Mouse (Mus musculus) testis, postnatal 10 days (tissue): ENCODE measurements around the gene Atl1.

ENCODE experiments used
- DNase-seq: peaks from one replicate; pipeline ENCODE4 v3.0.0; 2021; ENCODE audit warnings: low spot score

Atl1 gene

DNA sequence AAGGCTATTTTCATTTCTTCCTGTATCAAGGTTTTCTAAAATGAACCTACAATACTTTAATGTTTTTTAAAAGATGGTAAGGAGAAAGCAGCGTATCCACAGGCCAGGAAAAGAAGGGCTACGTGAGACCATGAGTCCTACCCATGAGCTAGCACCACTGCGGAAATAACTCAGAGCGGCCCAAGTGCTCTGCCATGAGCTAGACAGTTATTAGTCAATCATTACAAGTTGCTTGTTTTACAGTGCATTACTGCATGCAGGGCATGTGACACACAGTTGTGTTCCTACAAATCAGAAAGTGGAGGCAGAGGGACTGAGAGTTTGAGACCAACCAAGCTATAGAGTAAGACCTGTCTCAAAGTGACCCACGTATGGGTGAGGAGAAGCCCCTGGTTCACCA lies 8.4 kb upstream of the Atl1 start:
- no peak for DNase-seq

DNA sequence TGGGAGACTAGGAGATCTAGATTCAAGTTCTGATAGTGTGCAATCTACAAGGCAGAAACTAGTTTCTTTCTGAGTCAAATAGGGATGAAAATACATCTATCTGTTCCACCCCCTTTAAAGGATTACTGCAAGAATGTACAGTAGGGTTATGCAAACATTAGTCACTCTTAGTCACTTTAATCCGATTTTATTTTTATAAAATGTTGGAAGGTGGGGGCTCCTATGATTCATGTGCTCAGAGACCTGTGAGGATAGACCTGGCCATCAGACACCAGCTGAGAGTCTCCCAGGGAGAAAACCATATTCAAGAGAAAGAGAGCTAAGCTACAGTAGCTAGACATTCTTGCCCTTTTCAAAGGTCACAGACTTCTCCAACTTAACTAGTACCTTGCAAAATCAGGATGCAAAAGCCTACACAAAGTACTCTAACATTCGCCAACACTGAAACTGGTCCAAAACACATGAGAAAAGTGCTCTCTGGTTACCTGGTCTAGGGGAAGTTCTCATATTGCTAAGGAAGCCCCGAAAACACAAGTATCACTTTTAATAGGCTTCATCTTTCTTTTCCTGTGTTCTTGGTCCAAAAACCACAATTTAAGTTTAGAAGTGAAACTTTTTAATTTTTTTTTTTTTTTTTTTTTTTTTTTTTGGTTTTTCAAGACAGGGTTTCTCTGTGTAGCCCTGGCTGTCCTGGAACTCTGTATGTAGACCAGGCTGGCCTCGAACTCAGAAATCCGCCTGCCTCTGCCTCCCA lies 7.1 kb upstream of the Atl1 start:
- DNase-seq, result no peak

DNA sequence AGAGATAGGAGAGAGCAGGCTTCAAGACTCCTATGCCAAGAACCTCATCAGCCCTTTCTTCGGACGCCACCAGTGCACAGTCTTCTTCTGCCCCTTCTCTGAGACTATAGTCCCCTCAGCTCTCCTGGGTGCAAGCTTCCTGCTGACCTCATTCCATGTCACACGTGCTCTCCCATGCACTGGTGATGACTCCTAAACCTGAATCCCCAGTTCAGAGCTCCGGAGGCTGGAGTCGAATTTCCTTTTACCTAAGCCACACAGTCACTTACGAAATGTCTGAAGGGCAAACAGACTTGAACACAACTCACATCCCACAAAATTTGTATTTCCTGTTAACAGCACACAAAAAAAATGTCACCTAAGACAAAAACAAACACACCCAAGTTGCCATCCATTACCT lies 4.6 kb upstream of the Atl1 start:
- no peak for DNase-seq

DNA sequence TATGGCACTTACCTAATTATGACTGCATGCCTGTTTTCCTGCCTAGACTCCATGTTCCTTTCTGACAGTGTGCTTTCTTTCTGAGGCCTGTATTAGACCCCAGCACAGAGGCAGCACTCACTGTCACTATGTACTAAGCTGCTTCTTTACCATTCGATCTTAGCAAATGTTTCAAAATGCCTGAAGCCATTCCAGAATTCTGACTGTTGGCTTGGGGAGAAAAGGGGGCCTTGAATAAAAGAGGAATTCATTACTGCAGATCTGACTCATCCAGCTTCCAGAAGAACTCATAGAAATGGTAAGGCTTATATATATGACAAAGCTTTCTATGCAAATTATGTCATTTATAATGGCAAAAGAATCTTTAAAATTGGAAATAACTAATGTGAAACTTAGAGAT lies 4.1 kb upstream of the Atl1 start:
- no peak for DNase-seq

DNA sequence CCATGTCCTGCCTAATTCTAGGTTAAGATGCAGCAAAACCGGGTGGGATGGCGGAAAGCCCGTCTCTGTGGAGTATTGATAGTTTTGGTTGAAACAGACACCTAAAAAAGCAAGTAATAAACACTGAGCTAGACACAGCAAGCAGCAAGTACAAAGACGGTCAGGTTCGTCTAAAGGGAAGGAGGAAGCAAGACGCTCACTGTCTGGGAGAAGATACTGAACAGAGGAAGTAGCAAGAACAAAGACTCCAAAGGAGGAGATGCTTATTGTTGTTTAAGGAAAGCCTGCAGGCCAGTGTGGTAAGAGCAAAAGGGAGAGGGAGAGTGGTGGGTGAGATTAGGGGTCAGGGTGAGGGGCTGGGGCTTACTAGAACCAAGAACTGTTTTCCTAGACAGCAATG lies 2.4 kb upstream of the Atl1 start:
- DNase-seq, result no peak

DNA sequence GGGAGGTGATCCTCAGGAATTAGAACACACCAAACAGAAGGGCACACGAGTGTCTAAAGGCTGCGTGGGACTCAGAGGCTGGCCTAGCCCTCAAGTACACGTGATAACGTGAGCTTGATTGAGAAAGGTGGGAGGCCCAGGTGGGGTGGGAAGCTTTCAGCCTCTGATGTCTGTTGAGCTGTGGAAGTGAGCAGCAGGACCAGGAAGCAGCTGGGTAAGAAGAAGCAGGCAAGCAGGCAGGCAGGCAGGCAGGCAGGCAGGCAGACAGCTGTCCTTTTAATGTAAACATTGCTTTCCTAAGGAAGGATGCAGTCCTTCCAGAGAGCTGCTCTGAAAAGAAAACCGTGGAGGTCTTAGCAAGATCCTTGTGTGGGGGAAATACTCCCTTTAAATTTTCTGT lies 1.9 kb upstream of the Atl1 start:
- DNase-seq, result no peak

DNA sequence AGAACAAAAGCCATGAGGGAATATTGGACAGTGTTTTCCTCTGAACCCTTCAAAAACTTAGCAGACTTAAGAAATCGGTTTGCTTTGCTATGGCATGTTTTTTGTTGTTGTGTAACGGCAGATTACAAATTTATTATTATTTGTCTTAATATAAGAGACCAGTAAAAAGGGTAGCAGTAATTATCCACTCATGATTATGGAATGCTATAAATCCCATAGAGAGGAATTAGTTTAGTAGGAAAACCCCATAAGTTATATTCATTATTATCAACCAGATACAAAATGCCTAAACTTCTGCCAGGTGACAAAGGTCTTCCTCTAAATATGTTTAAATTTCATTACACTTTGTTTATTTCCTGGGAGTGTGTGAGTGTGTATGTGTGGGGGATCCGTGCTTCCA lies 693 bp upstream of the Atl1 start:
- DNase-seq, result no peak

DNA sequence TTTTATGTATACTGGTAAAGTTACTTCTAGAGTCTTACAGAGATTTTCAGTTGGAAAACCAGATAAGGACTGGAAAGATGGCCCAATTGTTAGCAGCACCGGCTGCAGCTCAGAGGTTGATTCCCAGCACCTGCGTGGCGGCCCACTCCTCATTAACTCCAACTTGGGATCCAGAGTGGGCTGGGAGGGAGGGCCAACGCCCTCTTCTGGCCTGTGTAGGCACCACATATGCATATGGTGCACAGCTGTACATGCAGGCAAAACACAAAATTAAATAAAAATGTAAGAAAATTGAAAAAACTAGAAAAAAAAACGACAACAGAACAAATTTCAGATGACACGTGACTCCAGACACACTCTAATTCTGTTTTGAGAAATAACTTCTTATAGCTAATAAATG lies 1.5 kb downstream of the Atl1 start:
- DNase-seq, result no peak

DNA sequence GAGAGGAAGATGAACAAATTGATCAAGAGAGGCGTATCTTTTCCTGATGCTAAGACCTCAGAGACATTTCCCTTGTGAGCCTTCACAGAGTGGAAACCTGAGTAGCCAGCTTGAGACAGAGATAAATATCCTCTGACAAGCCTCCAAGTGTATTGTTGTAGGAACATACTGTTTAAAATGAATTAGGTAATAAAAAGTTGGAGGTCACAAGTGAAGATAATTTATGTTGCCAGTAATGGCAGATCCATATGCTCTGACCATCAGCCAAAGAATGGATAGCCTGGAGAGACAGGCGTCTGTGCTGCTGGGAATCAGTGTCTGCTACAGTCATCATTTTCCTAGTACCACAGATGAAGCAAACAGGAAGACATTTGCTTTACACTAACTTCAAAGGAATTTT lies 2.6 kb downstream of the Atl1 start:
- DNase-seq, result no peak

DNA sequence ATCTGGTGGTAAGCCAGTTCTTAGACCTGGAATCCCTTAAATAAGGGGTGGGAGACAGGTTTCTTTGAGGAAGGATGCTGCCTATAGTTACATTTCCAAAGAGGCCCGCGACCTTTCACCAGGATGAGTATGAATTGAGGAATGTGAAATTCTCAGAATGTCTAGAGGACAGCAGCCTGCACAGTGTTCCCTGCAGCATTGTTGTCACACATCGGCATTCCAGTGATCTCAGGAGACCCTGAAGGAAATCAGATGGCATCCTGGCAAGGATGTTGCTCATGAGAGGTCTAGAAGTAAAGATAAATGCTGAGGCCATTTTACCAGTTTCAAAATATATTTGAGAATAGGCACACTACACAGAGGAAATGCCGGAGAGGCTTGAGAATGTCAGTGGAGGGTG lies 5.7 kb downstream of the Atl1 start:
- no peak for DNase-seq

DNA sequence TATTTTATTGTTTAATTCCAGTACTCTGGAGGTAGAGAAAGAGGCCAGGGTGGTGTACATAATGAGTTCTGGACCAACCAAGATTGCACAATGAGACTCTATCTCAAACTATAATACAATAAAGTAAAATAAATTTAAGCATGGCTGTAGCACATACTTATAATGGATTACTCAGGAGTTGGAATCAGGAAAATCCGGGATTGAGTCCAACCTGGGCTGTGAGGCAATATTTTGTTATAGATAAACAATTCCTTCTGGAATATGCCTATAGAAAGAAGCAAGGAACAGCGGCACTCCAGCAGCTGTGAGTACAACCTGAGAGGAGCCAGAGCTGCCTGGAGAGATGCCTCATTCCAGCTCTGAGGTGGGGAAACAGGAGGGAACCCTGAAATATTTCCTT lies 12.6 kb downstream of the Atl1 start:
- DNase-seq, result no peak

DNA sequence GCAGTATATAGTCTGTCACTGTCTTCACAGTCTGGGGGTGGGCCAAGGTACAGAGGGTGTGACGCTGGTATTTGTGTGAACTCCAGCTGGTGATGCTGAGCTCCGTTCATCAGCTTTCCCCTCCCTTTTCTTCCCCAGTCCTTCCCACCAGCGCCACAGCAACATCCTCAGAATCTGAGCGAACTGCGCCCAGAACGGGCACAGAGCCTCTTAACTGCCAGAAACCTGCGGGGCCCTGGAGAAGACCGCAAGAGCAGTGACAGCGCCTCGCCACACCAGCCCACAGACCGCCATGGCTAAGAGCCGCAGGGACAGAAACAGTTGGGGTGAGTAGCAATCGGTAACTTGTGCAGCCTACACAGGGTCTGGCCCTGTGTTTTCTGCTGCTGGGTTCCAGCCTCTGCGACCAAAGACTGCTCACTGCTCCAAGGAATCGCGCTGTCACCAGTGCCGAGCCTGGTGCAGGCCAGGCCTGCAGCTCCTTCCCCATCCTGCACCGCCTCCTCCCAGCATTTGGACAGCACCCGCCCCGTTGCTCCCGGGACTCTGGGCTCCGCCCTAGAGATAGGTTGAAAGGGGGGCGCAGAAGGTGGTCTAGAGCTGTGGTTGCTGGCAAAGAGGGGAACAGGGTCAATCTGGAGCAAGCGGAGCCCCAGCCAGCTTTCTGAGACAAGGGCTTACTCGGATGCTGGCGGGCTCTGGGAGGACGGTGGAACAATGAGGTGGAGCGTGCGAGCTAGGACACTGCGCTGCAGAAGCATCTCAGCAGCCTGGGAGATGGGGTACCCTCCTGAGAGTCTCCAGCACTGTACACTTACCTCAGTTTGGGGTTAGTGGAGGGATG lies 15.5 kb downstream of the Atl1 start:
- peak; percentile 49 for DNase-seq

DNA sequence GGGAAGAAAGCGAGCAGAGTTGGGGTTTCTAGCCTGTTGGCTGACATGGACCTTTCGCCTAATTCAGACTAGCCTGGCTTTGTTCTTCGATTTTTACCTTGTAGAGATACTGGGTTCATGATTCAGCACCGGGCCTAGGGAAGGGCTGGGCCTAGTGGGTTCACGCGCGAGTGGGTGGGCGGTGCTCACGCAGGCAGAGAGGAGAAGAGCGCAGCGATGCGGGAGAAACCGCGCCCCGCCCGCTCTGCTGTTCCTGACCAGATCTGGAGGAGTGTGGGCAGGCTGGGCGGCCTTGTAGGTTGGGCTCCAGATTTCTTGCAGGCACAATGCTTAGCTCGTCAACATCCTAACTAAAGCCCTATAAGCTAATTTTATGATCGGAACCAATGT lies 16.1 kb downstream of the Atl1 start:
- DNase-seq, result peak; percentile 52

DNA sequence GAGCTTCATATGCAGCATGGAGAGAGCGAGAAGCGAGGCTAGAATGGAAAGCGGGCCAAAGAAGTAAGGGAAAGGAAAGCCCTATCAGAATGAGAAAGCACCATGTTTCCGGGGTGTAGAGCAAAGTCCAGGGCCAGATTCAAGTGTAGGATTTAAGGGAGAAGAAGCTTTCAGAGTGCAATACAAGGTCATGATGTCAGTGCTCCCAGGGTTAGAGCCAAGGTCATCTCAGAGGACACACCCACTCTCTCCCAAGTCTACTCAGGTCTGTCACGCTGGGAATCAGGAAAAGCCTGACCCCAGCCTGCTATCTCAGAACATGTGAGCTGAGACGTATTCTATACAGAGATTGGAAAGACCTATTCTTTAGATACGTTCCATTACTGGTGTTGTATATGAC lies 19.5 kb downstream of the Atl1 start:
- no peak for DNase-seq

DNA sequence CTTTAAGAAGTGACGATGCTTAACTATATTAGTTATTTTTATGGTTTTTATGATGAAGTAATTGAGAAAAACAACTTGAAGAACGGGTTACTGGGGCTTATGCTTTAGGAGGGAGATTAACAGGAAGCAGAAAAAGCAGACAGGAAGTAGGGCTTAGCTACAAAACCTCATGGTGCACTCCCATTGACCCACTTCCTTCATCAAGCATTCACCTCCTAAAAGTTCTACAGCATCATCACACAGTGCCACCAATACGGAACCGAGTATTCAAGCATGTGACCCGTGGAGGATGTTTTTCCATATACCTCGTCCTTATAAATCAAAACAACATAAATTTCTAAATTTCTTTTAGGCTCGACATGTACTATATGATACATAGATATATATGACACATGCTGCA lies 20.3 kb downstream of the Atl1 start:
- no peak for DNase-seq

DNA sequence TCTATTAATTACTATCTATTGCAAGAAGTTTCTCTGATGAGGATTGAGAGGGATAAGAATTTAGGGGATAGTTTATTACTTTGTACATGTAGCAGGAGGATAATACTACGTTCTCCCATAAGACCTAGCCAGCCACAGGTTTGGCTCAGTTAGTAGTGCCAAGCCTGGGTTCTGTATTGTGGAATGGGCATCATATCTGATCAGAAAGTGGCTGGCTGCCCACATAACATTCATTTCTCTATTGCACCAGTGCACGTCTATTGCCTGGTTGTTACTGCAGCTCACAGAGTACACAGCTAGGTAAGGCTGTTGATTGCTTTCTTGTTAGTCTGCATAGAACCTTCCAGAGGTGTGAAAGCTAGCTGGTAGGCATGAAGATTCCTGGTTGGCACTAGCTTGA lies 25.5 kb downstream of the Atl1 start:
- no peak for DNase-seq

DNA sequence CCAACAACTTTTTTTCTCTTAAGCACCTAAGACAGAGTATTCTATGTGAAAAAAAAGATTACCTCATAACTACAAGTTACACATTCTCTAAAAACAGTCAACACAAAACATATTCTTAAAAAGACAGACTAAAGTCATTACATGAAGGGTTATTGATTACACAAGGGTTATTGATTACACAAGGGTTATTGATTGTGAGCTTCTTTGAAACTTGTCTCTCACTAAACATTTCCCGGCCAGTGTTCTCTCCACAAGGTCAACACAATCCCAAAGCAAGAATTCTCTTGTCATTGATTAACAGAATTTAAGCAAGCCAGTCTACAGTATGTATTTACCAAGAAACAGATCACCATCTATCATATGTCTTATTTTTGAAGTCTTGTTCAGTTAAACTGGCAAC lies 29.7 kb downstream of the Atl1 start:
- no peak for DNase-seq

DNA sequence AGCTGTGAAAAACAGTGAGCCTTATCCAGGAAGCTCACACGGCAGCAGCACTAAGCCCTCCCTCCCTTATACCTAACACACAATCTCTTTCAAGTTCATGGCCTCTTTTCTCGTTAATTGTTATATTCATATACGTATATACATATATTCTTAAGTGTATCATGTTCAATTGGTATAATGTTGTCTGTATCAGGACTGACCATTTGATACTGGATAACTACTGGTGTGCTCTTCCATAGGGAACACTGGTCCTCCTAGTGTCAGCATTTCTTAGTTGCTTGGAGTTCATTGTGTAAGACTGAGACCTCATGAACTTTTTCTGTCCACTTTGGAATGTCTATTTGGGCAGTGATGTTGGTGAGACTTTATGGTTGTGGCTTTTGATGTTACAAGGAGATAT lies 30.7 kb downstream of the Atl1 start:
- DNase-seq, result no peak

DNA sequence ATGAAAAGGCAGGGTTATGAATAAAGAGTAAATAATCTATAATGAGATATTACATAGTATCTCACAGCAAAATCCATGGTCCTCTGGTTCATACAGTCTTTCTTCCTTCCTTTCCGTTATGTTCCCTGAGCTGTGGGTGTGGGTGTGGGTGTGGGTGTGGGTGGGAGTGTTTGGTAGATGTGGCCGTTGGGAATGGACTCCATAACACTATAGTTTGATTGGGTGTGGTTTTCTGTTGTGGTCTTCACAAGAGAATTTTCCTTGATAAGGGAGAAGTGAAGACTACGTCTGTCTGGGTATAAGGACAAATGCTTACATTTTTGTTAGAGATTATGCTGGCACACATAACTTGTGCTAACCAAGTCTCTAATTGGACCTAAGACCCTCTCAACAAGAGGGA lies 31.2 kb downstream of the Atl1 start:
- no peak for DNase-seq

DNA sequence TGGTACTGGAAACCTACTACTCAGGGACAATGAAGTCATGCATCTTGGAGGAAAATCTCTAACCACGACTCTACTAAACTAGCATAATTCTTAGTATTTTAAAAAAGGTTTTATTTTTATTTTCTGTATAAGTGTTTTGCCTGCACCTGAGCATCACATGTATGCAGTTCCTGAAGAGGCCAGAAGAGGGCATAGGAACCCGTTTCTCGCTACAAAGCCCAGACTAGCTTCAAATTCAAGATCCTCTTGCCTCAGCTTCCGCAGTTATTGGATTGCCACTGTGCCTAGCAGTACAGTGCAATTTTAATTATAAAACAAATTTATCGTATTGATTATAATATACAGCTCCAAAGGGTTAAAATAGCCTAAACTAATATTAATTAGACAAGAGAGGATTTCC lies 31.6 kb downstream of the Atl1 start:
- peak; percentile 50 for DNase-seq

DNA sequence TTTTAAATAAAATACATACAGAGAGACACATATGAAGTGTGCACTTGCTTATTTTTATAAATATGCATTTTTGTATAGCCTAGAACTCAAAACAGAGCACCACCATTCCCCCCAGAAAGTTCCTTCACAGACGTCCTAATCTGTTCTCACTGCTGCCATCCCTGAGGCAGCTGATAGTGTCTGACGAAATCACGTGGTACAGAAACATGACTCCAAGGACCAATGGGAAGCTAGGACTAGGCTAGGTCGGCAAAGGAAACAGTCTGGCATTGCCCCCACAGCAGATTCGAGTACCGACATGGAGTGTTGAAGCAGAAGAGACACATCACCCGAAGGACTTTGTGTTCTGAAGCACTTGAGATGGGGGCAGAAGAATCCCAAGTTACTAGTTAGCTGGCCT lies 34.3 kb downstream of the Atl1 start:
- no peak for DNase-seq

DNA sequence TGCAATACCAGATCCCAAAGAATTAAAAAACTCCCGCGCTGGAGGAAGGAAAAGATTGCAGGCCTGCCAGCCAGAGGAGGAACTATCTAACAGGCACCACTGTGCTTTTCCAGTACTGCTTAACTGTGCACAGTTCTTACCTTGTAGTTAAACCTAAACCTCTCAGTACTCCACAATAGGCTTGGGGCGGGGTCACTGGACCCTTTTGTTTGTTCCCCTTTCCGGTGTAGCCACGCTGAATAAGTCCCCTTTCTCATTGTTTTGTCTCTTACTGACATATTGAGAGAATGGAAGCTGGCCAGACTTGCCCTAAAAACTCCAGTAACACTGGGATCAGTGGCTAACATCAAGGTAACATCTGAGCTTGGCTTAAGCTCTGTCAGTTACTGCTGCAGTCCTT lies 45.3 kb downstream of the Atl1 start:
- DNase-seq, result no peak

DNA sequence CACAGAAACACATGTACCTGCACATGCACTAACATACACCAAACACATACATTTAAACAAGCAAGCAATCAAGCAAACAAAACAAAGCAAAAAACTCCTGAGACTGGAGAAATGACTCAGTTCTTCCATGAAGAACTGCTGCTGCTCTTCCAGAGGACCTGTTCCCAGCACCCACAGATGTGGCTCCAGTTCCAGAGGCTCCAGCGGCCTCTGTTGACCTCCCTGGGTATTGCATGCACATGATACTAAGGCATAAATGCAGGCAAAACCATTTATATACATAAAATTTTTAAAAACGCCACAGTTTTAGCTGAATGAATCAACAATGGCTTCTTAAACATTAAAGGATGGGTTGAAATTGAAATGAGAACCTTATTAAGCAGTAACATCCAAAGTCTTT lies 46.9 kb downstream of the Atl1 start:
- DNase-seq, result no peak
